Comparison of ENCODE assay signal across 22 mouse cellular contexts in the genomic region with DNA sequence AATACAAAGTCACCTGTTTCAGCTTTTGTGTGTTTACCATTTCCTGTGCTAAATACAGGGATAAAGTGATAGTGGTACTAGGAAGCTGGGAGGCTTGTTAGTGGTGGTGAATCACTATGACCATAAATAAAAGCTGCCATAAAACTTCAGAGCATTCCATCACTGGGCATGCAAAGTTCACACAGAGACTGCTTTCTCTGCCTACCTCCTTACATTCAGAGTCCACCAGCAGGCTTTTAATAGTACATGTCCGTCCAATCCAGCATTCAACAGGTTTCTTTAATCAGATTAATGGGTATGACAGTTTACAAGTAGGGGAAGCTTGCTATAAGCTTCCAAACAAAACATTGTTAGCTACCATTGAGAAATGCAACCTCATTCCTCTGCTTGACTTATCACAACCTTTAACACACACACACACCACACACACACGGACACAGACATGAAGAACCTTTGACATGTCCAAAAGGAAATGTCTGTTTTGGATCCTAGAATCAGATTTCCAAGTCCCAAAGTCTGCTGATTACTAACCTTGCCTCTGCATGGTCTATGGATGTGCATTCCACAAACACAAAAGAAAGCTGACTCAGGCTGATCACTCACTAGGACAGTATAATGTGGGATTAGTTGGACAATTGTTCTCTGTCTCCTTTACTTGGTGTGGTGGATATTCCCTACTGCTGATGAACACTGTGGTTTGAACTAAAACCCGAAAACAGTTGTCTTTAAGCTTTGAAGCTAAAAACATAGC.
DNase-seq lines count a peak whose midpoint lies in the region; ATAC-seq and TF ChIP-seq lines count a peak whose summit lies in the region.
"Had no signal": no experiment of that assay in that cellular context is flagged by ENCODE, and none has a peak within 500 bp of the region (broad histone marks: within the 10 kb centered on the region; RNA-seq: fewer than 3 reads in every experiment).

No protein-coding gene starts in this region.

- no peaks in the 10 kb centered on the region for H3K79me3 ChIP-seq in C2C12 (ENCODE audit: low read depth)

- no peaks in the 10 kb centered on the region; the same call in 1 of the 2 replicates for H3K4me1 ChIP-seq in kidney, embryonic 16.5 days (ENCODE audit: insufficient read depth, low read length)
- H3K4me1 ChIP-seq: embryonic facial prominence, embryonic 15.5 days; heart, embryonic 12.5 days; hindbrain, embryonic 10.5 days; intestine, embryonic 15.5 days had no signal

- no peak overlapping the region for H3ac ChIP-seq in C2C12 (ENCODE audit: control insufficient read depth, insufficient read length, low read depth)

- WGBS in kidney, embryonic 16.5 days = 46% methylated on average over 3 of the region's 3 CpGs

- H3K27me3 ChIP-seq in kidney, embryonic 16.5 days (ENCODE audit: insufficient read depth, low read length) = no peaks in the 10 kb centered on the region
- H3K27me3 ChIP-seq in C2C12 (ENCODE audit: control insufficient read depth, insufficient read depth, insufficient read length) = no peaks in the 10 kb centered on the region
- H3K27me3 ChIP-seq: embryonic facial prominence, embryonic 15.5 days; forebrain, embryonic 15.5 days; heart, embryonic 12.5 days; intestine, embryonic 15.5 days had no signal

- peak; percentile 57; the same call in 1 of the 2 replicates for ATAC-seq in kidney, embryonic 16.5 days (ENCODE audit: low FRiP score, low TSS enrichment)
- ATAC-seq: activated CD4-positive, CD25-positive, alpha-beta regulatory T cell, adult 4 months; CD4-positive, CD25-positive, alpha-beta regulatory T cell, adult 4 months; forebrain, embryonic 15.5 days; intestine, embryonic 15.5 days had no signal

- DNase-seq in kidney, adult 9 months = no peak
- peak; percentile 36 for DNase-seq in NIH3T3 (ENCODE audit: low read depth)
- DNase-seq in adipocyte (ENCODE audit: low spot score) = peak; percentile 21
- no peak for DNase-seq in spleen, postnatal 4 days (ENCODE audit: low spot score in 2 of 2)
- DNase-seq in lung, postnatal 36 days = no peak
- DNase-seq in frontal cortex, postnatal 25 days (ENCODE audit: low spot score in 2 of 2) = no peak
- DNase-seq: adrenal gland, adult 2 months; adrenal gland, postnatal 25 days; cerebellum, adult 2 months; cerebellum, postnatal 10 days; embryo, embryonic 11 days; gastrocnemius, postnatal 14 days had no signal

- H3K36me3 ChIP-seq in kidney, embryonic 16.5 days (ENCODE audit: insufficient read depth, low read length) = no peaks in the 10 kb centered on the region
- peaks cover 13% of the 10 kb centered on the region for H3K36me3 ChIP-seq in C2C12 (ENCODE audit: control insufficient read depth, insufficient read depth)
- H3K36me3 ChIP-seq: embryonic facial prominence, embryonic 15.5 days; forebrain, embryonic 15.5 days; heart, embryonic 12.5 days; hindbrain, embryonic 10.5 days; intestine, embryonic 15.5 days had no signal

- peak overlapping the region; percentile 1; the same call in 1 of the 2 replicates for H3K27ac ChIP-seq in kidney, embryonic 16.5 days (ENCODE audit: low read length)
- H3K27ac ChIP-seq: embryonic facial prominence, embryonic 15.5 days; forebrain, embryonic 15.5 days; hindbrain, embryonic 10.5 days; hindbrain, embryonic 14.5 days; intestine, embryonic 15.5 days had no signal

- no peak overlapping the region for H3K4me2 ChIP-seq in kidney, embryonic 16.5 days (replicated peaks; ENCODE audit: low read depth, low read length)
- H3K4me2 ChIP-seq: embryonic facial prominence, embryonic 15.5 days; forebrain, embryonic 15.5 days; heart, embryonic 12.5 days; hindbrain, embryonic 14.5 days; intestine, embryonic 15.5 days had no signal

- peaks cover 9% of the 10 kb centered on the region for H3K79me2 ChIP-seq in C2C12 (ENCODE audit: control insufficient read depth, insufficient read depth)

- no peaks in the 10 kb centered on the region for H3K9me3 ChIP-seq in kidney, embryonic 16.5 days (ENCODE audit: low read length)
- H3K9me3 ChIP-seq: embryonic facial prominence, embryonic 15.5 days; forebrain, embryonic 15.5 days; heart, embryonic 12.5 days; hindbrain, embryonic 10.5 days; intestine, embryonic 15.5 days had no signal

- no peak for TF ChIP-seq CTCF in C2C12 (IDR thresholded peaks at IDR 0.05; ENCODE audit: control insufficient read depth, insufficient read depth, insufficient read length)

- no peak overlapping the region for H3K4me3 ChIP-seq in kidney, embryonic 16.5 days (ENCODE audit: low read length)
- no peak overlapping the region for H3K4me3 ChIP-seq in C2C12 (ENCODE audit: insufficient read depth, poor library complexity, severe bottlenecking)
- H3K4me3 ChIP-seq: embryonic facial prominence, embryonic 15.5 days; forebrain, embryonic 15.5 days; heart, embryonic 12.5 days; hindbrain, embryonic 10.5 days; intestine, embryonic 15.5 days had no signal

- no peak overlapping the region for H3K9ac ChIP-seq in kidney, embryonic 16.5 days (replicated peaks; ENCODE audit: low read length)
- H3K9ac ChIP-seq: embryonic facial prominence, embryonic 15.5 days; forebrain, embryonic 15.5 days; heart, embryonic 12.5 days; hindbrain, embryonic 14.5 days; intestine, embryonic 15.5 days had no signal

TF ChIP-seq in C2C12, 6 proteins besides CTCF, POLR2A, EP300 and RAD21:
- TF ChIP-seq MYOG (IDR thresholded peaks at IDR 0.05; ENCODE audit: control insufficient read depth, extremely low read depth, insufficient read length) (no peak), MYOD1 (IDR thresholded peaks at IDR 0.05; ENCODE audit: control insufficient read depth, insufficient read length, low read depth) (no peak), CEBPB (IDR thresholded peaks at IDR 0.05; ENCODE audit: low read depth) (no peak), FOSL1 (IDR thresholded peaks at IDR 0.05; ENCODE audit: insufficient read depth, low read length, poor library complexity, severe bottlenecking) (peak; percentile 52), USF1 (IDR thresholded peaks at IDR 0.05; ENCODE audit: low read depth) (no peak), MAX (IDR thresholded peaks at IDR 0.05) (peak; percentile 11)

Comparison
In these comparisons a context has a peak if more than half of its experiments do, and no peak if none do; other contexts are left out.
1. DNase-seq: peak in NIH3T3 (single experiment) and adipocyte (single experiment); none in kidney, adult 9 months (single experiment), spleen, postnatal 4 days (0 of 2), lung, postnatal 36 days (single experiment) and frontal cortex, postnatal 25 days (0 of 2).